Mouse (Mus musculus) G1E (cell line): ENCODE data around the gene Nfkbiz.

Source experiments
- CTCF ChIP-seq: IDR thresholded peaks from 2 replicates; pipeline ENCODE4 v1.5.1; 2012; ENCODE audit warnings: low read depth, low read length, inconsistent platforms, mixed read lengths
- GATA1 ChIP-seq: IDR thresholded peaks from 2 replicates; pipeline ENCODE4 v1.6.1; 2012; ENCODE audit warnings: borderline replicate concordance, low read length, inconsistent platforms, mixed read lengths

GRCm38 (mm10) chr16:55789291-55789690, 49.4 kb downstream of the Nfkbiz start:
- TF ChIP-seq CTCF (no peak), GATA1 (no peak)
